Mouse (Mus musculus): ENCODE measurements around the gene Cxcr1.
A peak's percentile ranks its signal among the peaks of the same experiment; 100 is the strongest.
"Not testable (repeated sequence)": the region's sequence is repeated elsewhere in the genome, so short reads cannot be mapped to it uniquely, and the experiment has no call there.

Cxcr1 gene

DNA sequence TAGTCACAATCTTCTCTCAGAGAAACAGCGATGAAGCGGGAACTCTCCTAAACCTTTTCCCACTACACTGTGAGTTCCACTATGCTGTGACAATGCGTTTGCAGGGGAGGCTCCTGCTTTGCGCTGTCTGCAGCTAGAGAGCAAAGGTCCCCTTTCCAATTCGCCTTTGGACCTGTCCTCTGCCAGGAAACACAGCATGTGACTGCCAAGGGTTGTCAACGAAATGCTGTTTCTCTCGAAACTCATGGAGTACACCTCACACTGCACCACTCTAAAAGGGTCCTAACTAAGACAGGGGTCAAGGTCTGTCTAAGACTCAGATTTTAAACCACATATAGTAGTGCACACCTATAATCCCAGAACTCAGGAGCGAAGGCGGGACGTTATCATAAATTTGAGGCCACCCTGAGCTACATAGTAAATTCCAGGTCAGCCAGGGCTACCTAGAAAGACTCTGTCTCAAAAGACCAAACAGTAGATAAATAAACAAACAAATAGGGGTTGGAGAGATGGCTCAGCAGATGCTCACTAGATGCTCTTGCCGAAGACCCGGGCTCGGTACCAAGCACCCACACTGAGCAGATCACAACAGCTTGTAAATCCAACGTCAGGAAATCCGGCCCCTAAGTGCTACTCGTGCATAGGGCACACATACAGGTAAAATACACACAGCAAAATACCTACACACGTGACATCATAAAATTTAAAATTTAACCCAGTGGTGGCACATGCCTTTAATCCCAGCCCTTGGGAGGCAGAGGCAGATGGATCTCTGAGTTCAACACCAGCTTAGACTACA, 2.4 kb upstream of the Cxcr1 start:
- no peak for DNase-seq (ENCODE audit: low spot score in 2 of 2)

DNA sequence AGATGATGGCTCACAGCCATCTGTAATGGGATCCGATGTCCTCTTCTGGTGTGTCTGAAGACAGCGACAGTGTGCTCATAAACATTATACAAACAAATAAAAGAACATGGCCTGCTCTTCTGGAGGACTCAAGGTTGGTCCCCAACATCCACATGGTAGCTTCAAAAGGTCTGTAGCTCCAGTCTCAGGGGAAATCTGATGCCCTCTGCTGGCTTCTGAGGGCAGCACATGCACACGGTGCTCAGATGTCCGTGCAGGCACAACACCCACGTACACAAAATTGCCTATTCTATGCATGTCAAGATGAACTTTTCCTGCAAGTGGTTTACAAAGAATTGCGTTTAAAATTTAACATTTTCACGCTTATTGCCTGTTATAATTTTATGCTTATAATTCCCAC, 1.5 kb upstream of the Cxcr1 start:
- DNase-seq (ENCODE audit: low spot score in 2 of 2), result peak in 1 of 2 experiments; percentile 16

- no peak for DNase-seq (ENCODE audit: low spot score in 2 of 2)
These were observed 1.7 kb downstream of the Cxcr1 start for GRCm38 (mm10) chr1:74192711-74193110.

DNA sequence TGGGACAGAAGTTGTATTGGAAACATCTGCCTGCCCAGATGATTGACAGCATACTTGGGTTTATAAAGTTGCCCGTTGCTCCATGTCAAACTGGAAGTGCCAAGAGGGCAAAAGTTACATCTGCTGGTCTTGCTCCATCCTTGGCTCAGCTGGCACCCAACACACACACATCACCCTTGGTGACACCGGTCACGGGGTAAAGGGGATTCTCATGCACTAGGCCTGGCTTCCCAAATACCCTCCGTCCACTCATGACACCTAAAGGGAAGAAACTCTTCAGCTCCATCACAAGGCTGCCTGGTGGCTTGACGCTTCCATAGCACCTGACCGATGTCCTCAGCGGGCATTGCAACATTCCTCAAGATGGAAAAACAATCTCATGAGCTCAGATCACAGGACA, 4.0 kb downstream of the Cxcr1 start:
- DNase-seq (ENCODE audit: low spot score in 2 of 2), result no peak

GRCm38 (mm10) chr1:74183006-74183405, 11.4 kb downstream of the Cxcr1 start:
- no peak for DNase-seq (ENCODE audit: low spot score in 2 of 2)

- no peak for DNase-seq (ENCODE audit: low spot score in 2 of 2)
These were observed 13.0 kb downstream of the Cxcr1 start for GRCm38 (mm10) chr1:74181462-74181861.

DNA sequence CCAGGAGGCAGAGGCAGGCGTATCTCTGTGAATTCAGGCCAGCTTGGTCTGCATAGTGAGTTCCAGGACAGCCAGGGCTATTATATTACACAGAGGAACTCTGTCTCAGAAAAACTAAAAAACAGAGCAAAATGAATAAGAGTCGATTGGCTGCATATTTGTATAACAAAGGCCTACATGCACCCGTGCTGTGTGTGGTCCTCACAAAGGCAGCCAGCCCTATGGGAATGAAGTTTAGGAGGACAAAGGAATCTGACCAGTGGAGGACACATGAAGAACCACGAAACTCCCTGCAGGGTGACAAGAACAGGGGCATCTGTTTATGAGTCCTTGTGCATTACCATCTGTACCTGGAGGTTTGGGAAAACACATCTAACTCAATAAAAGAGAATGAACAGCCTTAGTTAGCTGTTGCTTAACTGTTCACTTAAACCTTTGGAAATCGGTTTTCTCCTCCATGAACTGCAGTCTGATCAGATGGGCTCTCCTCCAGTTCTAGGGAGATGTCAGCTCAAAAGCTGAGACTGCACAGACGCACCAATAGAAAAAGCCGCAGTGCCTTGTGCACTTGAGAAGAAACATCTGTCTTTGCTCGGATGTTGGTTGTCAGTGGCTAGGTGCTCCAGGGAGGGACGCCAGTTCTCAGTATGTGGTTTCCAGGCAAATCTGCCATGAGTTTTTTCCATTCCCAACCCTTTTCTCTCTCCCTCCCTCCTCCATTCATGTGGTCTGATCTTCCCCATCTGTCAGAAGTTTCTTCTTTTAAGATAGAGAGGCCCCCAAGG, 14.6 kb downstream of the Cxcr1 start:
- no peak for DNase-seq (ENCODE audit: low spot score in 2 of 2)

DNA sequence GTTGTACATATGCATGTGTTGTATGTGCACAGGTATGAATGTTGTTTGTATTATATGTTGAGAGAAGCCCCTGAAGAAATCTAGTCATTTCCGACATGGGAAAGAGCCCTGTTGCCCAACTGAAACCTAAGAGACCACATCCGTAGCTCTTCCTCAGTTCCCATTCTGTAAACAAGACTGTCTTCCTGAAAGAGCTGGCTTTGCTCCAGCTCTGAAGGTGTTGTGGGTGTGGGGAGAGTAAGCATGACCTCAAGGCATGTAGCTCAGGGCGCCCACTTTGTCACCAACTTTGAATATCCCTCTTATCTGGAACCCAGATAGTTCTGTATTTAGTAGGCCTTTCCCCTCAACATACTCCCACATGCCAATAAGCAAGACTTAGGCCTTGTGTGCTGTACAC, 15.8 kb downstream of the Cxcr1 start:
- no peak for DNase-seq (ENCODE audit: low spot score in 2 of 2)

- DNase-seq (ENCODE audit: low spot score in 2 of 2), result no peak
These were observed 18.7 kb downstream of the Cxcr1 start for GRCm38 (mm10) chr1:74175731-74176130.

DNA sequence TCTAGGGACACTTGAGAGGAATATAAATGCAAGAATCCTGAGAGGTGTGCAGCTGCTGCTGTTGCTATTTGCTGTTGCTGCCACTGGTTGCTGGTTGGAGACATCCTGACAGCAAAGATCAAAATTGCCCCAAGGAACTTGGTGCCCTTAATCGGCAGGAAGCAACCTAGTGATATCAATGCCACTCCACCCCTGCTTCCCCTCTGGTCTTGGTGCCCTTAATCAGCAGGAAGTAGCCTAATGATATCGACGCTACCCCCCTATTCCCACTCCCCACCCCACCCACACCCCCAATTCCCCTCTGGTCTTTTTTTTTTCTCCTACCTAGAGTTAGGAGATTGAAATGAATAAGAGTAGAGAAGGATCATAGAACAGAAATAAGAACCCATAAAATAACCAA, 21.7 kb downstream of the Cxcr1 start:
- no peak for DNase-seq (ENCODE audit: low spot score in 2 of 2)

GRCm38 (mm10) chr1:74169721-74170120, 24.7 kb downstream of the Cxcr1 start:
- no peak for DNase-seq (ENCODE audit: low spot score in 2 of 2)

GRCm38 (mm10) chr1:74167136-74167535, 27.3 kb downstream of the Cxcr1 start:
- peak; percentile 21 to 67 for DNase-seq (ENCODE audit: low spot score in 2 of 2)

DNA sequence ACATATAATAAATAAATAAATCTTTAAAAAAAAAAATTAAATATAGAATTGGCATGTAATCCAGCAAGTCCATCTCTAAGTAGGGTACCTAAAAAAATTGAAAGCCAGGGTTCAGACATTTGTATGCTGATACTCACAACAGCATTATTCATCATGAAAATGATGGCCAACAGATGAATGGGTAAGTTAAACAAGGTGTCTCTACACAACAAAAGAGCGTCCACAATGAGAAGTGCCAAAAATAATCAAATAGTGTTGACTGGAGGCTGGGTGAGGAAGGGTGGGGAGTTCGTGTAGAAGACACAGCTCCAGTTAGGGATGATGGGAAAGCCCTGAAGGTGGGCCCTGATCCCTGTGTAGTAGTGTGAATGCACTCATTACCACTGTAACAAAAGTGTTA, 34.4 kb downstream of the Cxcr1 start:
- DNase-seq (ENCODE audit: low spot score in 2 of 2), result no peak

DNA sequence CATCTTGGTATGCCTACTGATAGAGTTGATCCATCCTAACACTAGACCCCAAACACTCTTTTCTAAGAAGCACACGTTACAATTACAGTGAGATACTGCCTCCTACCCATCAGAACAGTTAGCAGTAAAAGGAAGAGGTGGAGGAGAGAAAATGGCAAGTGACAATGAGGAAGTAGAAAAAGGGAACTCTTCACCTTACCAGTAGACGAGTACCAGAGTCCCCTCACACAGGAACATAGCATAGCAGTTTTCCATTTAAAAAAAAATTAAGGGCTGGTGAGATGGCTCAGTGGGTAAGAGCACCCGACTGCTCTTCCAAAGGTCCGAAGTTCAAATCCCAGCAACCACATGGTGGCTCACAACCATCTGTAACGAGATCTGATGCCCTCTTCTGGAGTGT, 34.8 kb downstream of the Cxcr1 start:
- DNase-seq (ENCODE audit: low spot score in 2 of 2), result not testable (repeated sequence)

- DNase-seq (ENCODE audit: low spot score in 2 of 2), result no peak
These were observed 38.0 kb downstream of the Cxcr1 start for GRCm38 (mm10) chr1:74156381-74156910.

- peak in 1 of 2 experiments; percentile 57 for DNase-seq (ENCODE audit: low spot score in 2 of 2)
These were observed 38.9 kb downstream of the Cxcr1 start for GRCm38 (mm10) chr1:74155435-74156012.

DNA sequence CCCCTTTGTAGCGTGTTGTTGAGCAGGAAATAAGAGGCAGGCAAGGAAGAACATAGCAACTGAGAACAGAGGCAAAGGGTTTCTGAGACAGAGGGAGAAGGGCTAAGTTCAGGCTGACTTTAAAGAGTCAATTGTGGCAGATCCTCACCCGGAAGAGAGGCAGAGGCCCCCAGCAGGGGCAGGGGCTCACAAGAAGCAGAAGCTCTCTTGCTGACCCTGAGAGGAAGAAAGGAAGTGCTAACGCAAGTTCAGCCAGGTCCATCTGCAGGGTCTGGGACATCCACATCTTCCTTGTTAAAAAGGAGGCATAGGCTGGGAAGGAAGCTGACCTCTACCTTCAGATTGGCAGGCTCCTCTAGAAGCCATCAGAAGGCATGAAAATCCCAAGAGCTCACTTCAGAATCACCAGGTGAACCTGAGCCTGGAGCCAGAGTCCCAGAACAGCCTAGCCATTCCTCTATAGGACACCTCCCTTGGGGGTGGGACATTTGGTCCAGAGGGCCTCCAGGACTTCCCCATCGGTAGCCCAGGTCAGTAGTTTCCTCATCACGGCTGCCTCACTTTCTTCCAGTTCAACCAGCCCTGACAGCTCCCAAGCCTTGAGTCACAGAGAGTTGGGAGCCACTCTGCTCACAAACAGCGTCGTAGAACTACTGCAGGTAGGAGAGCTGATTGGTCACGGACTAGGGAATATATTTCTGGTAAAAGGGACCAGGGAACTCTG, 40.8 kb downstream of the Cxcr1 start, which contains the start of gene Cxcr2:
Gene Cxcr2, plus strand, starts transcription at position 529 of the 724 bp plus-strand sequence.
- DNase-seq (ENCODE audit: low spot score in 2 of 2), result peak in 1 of 2 experiments; percentile 65

DNA sequence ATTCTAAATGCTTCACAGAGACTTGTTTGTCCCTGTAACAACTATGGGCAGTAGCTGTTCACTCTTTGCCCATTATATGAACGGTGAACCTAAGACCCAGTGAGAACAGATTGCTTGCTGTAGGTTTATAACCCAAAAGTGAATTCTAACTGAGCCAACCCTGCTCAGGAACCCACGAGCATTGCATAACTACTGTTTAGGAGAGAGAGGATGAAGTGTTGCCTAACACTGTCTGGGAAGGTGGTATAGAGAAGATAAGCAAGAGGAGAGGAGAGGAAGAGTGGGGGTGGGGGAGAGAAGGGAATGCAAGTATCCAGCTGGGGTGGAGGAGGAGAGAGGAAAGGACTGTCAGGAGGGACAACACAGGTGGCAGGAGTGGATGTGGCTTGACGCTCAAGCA, 43.3 kb downstream of the Cxcr1 start:
- no peak for DNase-seq (ENCODE audit: low spot score in 2 of 2)

DNA sequence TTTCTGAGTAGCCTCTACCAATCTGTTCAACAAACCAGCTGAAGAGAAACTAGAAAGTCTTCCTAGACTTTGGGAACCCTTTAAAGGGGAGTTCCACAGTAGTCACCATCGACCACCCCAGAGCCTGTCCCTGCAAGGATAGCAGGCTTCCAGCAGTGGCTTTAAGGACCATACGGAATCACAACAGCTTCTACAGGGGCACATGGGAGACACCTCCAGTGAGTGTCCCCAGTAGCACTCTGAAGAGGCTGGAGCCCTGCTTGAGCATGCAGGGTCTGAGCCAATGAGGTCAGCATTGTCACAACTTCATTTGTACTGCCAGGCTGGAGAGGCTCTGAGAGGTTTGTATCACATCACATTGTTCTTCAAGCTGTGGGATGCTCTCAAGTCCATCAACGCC, 44.3 kb downstream of the Cxcr1 start:
- DNase-seq (ENCODE audit: low spot score in 2 of 2), result no peak

DNA sequence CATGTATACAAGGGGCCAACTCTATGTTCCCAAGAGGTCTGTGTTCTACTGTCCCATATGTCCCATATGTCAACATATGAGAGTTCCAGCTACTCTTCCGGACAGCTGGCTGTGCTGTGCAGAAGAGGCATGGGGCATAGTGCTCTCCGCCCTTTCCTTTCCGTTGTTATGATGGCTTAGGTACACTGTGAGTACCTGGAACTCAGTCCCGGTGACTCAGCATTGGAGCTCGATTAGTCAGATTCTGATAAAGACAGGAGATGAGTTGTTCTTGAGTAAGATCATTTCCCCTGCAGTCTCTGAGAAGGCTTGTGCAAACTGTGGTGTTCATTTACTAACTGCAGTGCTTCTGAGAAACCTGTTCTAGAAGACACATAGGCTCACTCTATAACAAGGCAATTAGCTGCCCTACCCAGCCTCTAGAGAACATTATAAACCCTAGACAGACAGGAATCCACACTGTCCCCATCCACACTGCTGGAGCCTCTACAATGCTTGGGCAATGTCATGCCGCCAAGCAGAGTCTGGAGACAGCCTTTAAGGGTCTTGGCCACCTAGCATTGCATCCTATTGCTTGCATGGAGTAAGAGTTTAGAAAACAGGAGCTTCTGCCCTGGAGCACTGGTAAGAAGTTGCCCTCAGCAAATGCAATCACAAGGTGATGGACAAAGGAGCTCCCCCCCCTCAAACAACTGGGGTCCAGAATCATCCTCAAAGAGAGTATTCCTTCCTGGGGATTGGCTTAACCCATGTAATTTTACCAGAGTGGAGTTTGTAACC, 45.1 kb downstream of the Cxcr1 start:
- DNase-seq (ENCODE audit: low spot score in 2 of 2), result no peak

Measured in spleen, postnatal 4 days (tissue).